Mouse (Mus musculus): ENCODE data around the gene Myh10.
"Not testable (repeated sequence)": the region's sequence is repeated elsewhere in the genome, so short reads cannot be mapped to it uniquely, and the experiment has no call there.

The Myh10 gene

GRCm38 (mm10) chr11:68707881-68708582 lies 16.7 kb downstream of the Myh10 start:
- DNase-seq (ENCODE audit: low read depth, low spot score): no peak
- H3K27me3 ChIP-seq (ENCODE audit: control insufficient read depth, insufficient read depth, low read length, poor library complexity, severe bottlenecking): no peaks in the 10 kb centered on the region

DNA sequence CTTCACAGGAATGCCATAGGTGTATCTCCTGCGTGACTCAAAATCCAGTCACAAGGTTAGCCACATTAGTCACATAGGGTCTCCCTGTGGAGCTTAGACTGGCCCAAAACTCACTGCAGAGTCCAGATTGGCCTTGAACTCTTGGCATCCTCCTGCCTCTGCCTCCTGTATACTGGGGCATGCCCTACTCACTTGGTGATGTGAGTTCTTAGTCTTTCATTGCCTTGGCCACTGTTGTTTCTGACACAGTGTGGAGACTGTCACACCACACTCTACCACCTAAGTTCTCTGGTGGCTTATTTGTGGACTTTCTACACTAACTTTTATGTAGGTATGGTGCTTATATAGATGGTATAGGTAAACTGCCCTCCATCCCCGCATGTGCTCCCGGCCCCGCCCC lies 24.8 kb downstream of the Myh10 start:
- DNase-seq (ENCODE audit: low read depth, low spot score): no peak
- H3K36me3 ChIP-seq (ENCODE audit: control insufficient read depth, insufficient read depth, low read length, poor library complexity, severe bottlenecking): no peaks in the 10 kb centered on the region
- H3K27me3 ChIP-seq (ENCODE audit: control insufficient read depth, insufficient read depth, low read length, poor library complexity, severe bottlenecking): no peaks in the 10 kb centered on the region

More at GRCm38 (mm10) chr11:68707881-68708582, 16.7 kb downstream of the Myh10 start:
- no peaks in the 10 kb centered on the region for H3K36me3 ChIP-seq (ENCODE audit: control insufficient read depth, insufficient read depth, low read length, poor library complexity, severe bottlenecking)

- no peak for DNase-seq (ENCODE audit: low read depth, low spot score)
- Histone ChIP-seq H3K36me3 (ENCODE audit: control insufficient read depth, insufficient read depth, low read length, poor library complexity, severe bottlenecking) (no peaks in the 10 kb centered on the region), H3K27me3 (ENCODE audit: control insufficient read depth, insufficient read depth, low read length, poor library complexity, severe bottlenecking) (no peaks in the 10 kb centered on the region)
Observed at GRCm38 (mm10) chr11:68717171-68717840, 25.9 kb downstream of the Myh10 start.

DNA sequence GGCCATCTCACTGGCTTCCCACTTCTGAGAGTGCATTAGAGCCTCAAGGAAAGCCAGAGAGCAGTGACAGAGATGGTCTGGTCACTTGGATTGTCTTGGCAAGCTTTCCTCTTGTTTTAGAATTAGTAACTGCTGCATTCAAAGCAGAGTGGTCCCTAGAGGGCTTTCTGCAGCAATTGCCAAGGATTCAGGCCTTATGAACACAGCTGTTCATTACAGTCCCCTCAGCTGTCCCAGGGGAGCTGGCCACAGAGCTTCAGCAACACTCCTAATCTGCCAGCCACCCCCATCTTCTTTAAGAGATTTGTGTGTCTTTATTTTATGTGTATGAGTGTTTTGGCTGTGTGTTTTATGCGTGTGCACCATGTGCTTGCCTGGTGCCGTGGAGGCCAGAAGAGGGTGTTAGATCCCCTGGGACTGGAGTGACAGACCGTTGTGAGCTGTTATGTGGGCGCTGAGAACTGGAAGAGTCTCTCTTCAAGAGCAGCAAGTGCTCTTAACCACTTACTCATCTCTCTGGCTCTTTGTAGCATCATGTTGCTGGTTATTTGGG lies 27.8 kb downstream of the Myh10 start:
- no peaks in the 10 kb centered on the region for H3K36me3 ChIP-seq (ENCODE audit: control insufficient read depth, insufficient read depth, low read length, poor library complexity, severe bottlenecking)
- DNase-seq (ENCODE audit: low read depth, low spot score): peak; percentile 42
- no peaks in the 10 kb centered on the region for H3K27me3 ChIP-seq (ENCODE audit: control insufficient read depth, insufficient read depth, low read length, poor library complexity, severe bottlenecking)

- no peaks in the 10 kb centered on the region for H3K27me3 ChIP-seq (ENCODE audit: control insufficient read depth, insufficient read depth, low read length, poor library complexity, severe bottlenecking)
- H3K36me3 ChIP-seq (ENCODE audit: control insufficient read depth, insufficient read depth, low read length, poor library complexity, severe bottlenecking): no peaks in the 10 kb centered on the region
- DNase-seq (ENCODE audit: low read depth, low spot score): no peak
Observed at GRCm38 (mm10) chr11:68719774-68720173, 28.4 kb downstream of the Myh10 start.

DNA sequence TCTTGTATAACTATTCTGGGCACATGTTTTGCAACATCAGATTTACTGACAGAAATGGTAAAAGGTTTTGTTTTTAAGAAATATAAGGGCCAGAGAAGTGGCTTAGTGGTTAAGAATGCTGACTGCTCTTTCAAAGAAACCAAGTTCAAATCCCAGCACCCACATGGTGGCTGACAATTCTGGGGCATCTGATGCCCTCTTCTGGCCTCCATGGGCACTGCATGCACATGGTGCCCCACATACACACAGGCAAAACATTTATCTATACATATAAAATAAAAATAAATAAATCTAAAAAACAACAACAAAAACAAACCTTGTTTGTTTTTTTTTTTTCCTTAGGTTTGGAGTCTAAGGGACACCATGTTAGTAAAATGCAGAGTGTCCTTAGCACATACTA lies 32.8 kb downstream of the Myh10 start:
- H3K27me3 ChIP-seq (ENCODE audit: control insufficient read depth, insufficient read depth, low read length, poor library complexity, severe bottlenecking): no peaks in the 10 kb centered on the region; the same call in 1 of the 2 replicates
- H3K36me3 ChIP-seq (ENCODE audit: control insufficient read depth, insufficient read depth, low read length, poor library complexity, severe bottlenecking): no peaks in the 10 kb centered on the region
- DNase-seq (ENCODE audit: low read depth, low spot score): peak; percentile 25

- Histone ChIP-seq H3K27me3 (ENCODE audit: control insufficient read depth, insufficient read depth, low read length, poor library complexity, severe bottlenecking) (no peaks in the 10 kb centered on the region; the same call in 1 of the 2 replicates), H3K36me3 (ENCODE audit: control insufficient read depth, insufficient read depth, low read length, poor library complexity, severe bottlenecking) (no peaks in the 10 kb centered on the region)
- DNase-seq (ENCODE audit: low read depth, low spot score): no peak
Observed at GRCm38 (mm10) chr11:68728693-68729092, 37.3 kb downstream of the Myh10 start.

GRCm38 (mm10) chr11:68730792-68731191 lies 39.4 kb downstream of the Myh10 start:
- H3K27me3 ChIP-seq (ENCODE audit: control insufficient read depth, insufficient read depth, low read length, poor library complexity, severe bottlenecking): no peaks in the 10 kb centered on the region; the same call in 1 of the 2 replicates
- DNase-seq (ENCODE audit: low read depth, low spot score): no peak
- no peaks in the 10 kb centered on the region for H3K36me3 ChIP-seq (ENCODE audit: control insufficient read depth, insufficient read depth, low read length, poor library complexity, severe bottlenecking)

DNA sequence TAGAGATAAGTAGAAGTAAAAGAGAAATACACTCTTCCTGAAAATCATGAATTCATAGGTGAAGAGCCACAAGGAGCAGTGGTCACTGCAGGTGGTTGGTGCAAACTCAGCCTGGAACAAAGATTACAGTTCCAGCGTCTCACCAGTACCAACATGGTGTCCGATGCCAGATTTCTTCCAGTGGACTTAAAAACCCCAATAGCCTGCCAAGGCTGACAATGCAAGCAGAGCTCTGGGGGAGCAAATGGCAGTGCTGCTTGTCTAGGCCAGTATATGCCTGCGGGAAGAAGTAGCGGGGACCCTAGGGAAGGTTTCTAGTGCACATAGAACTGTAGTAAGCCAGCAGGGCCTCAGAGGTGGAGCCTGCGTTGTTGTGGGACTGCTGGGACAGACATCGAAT lies 40.7 kb downstream of the Myh10 start:
- H3K27me3 ChIP-seq (ENCODE audit: control insufficient read depth, insufficient read depth, low read length, poor library complexity, severe bottlenecking): no peaks in the 10 kb centered on the region; the same call in 1 of the 2 replicates
- no peak for DNase-seq (ENCODE audit: low read depth, low spot score)

DNA sequence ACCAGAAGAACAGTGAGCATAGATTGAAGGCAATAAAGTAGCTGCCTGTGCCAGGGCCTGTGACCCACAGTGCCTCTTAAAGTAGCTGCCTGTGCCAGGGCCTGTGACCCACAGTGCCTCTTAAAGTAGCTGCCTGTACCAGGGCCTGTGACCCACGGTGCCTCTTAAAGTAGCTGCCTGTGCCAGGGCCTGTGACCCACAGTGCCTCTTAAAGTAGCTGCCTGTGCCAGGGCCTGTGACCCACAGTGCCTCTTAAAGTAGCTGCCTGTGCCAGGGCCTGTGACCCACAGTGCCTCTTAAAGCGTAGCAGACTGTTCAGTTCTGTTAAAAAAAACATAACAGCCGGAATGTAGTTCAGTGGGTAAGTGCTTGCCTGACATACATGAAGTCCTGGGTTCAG lies 42.0 kb downstream of the Myh10 start:
- DNase-seq (ENCODE audit: low read depth, low spot score); H3K27me3 ChIP-seq (ENCODE audit: control insufficient read depth, insufficient read depth, low read length, poor library complexity, severe bottlenecking); H3K36me3 ChIP-seq (ENCODE audit: control insufficient read depth, insufficient read depth, low read length, poor library complexity, severe bottlenecking): not testable (repeated sequence)

More for the DNA sequence above, 40.7 kb downstream of the Myh10 start:
- H3K36me3 ChIP-seq (ENCODE audit: control insufficient read depth, insufficient read depth, low read length, poor library complexity, severe bottlenecking): no peaks in the 10 kb centered on the region

DNA sequence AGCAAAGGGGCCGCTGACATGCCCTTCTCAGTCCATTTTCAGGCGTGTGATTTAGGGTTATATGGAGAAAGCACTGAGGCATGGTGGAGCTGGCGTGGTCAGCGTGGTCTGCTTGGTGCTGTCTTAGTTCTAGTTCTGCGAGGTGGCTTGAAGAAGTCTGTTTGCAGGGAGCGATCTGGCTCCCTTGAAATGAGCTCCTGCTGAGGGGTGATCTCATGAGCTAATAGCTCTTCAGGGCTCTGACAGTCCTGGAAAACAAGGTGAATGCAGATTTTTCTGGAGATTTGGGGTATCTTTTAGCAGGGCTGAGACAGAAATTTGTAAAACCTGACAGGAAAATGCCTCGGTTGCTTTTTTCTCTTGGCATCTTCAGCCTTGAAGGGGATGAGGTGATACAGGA lies 48.1 kb downstream of the Myh10 start:
- H3K36me3 ChIP-seq (ENCODE audit: control insufficient read depth, insufficient read depth, low read length, poor library complexity, severe bottlenecking): no peaks in the 10 kb centered on the region
- H3K27me3 ChIP-seq (ENCODE audit: control insufficient read depth, insufficient read depth, low read length, poor library complexity, severe bottlenecking): no peaks in the 10 kb centered on the region

DNA sequence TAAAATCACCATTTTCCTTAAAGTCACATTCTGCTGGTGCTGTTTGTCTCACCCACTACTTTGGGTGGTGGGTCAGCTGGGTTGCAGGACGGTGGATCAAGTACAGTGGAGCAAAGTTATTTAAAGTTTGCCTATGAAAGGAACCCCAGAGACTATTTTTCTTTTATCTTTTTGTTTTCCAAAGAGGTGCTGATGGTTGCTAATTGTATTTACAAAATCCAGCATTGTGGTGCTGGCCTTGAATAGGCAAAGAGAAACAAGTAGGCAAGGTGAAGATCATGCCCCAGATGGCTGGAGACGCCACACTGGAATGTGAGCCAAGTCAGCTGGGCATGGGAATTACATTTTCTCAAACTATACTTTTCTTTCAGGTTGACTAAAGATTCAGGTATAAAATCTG lies 51.3 kb downstream of the Myh10 start:
- no peak for DNase-seq (ENCODE audit: low read depth, low spot score)
- H3K27me3 ChIP-seq (ENCODE audit: control insufficient read depth, insufficient read depth, low read length, poor library complexity, severe bottlenecking): no peaks in the 10 kb centered on the region
- no peaks in the 10 kb centered on the region for H3K36me3 ChIP-seq (ENCODE audit: control insufficient read depth, insufficient read depth, low read length, poor library complexity, severe bottlenecking)

More for the DNA sequence above, 48.1 kb downstream of the Myh10 start:
- DNase-seq (ENCODE audit: low read depth, low spot score): no peak

GRCm38 (mm10) chr11:68744150-68744549 lies 52.8 kb downstream of the Myh10 start:
- Histone ChIP-seq H3K36me3 (ENCODE audit: control insufficient read depth, insufficient read depth, low read length, poor library complexity, severe bottlenecking) (no peaks in the 10 kb centered on the region), H3K27me3 (ENCODE audit: control insufficient read depth, insufficient read depth, low read length, poor library complexity, severe bottlenecking) (no peaks in the 10 kb centered on the region)
- DNase-seq (ENCODE audit: low read depth, low spot score): no peak

DNA sequence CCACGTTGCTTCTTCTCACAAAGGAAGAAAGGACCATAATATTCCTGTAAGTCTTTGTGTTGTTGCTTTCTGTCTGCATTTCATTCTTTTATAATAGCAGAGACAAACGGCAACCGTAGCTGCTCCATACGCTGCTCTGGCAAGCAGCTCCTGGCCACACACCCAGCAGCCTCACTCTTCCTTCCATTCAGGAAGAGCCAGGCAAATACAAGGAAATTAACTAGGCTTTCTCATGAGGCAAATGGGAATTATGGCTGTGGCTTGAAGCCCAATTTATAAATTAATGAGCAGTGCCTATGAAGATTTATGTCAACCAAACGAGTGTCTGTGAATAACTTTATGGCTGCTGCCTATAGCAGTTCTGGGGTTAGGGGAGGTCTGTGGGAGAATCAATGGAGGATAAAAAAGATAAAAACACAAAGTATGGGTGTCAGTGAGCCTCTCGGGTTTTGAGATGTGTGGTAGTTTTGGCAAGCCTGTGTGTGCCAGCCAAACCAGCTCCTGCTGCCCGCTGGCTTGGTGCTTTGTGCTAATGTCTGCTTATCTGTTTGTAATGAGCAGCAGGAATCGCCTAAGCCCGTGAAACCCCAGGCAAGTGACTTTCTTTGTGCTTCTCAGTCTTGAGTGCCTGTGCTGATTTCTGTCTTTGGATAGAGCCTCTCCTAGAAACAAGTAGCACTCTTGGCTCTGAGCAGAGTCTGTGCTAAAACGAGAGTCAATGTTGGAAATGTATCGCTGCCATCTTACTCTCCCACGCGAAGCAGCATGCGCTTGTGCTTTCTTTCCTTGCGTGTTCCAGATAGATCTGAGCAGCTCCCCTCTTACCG lies 54.2 kb downstream of the Myh10 start:
- Histone ChIP-seq H3K27me3 (ENCODE audit: control insufficient read depth, insufficient read depth, low read length, poor library complexity, severe bottlenecking) (no peaks in the 10 kb centered on the region), H3K36me3 (ENCODE audit: control insufficient read depth, insufficient read depth, low read length, poor library complexity, severe bottlenecking) (no peaks in the 10 kb centered on the region)
- no peak for DNase-seq (ENCODE audit: low read depth, low spot score)
